Mouse (Mus musculus) gastrocnemius, postnatal 36 days (tissue): Measurements from ENCODE around the gene Gdpgp1. TPM values are rescaled to one million over a fixed set of nuclear protein-coding genes. Genes with fewer than 3 reads are reported as not detected.

ENCODE experiments used
- DNase-seq, 2 experiments: peaks; one replicate each; pipeline ENCODE4 v3.0.0; 2022
- intact Hi-C: fragments of 180-260 bp; cut with DNase I; formaldehyde crosslinking; loops from one replicate; pipeline ENCODE4 v1.15.1; 2025
- total RNA-seq, 2 experiments: library from RNA; stranded (reverse); gene quantifications; 2 replicates each; pipeline ENCODE4 v1.2.3; 2021

The Gdpgp1 gene
- total RNA-seq, 2 experiments from 2014 or later, result 0.69 to 0.79 TPM

DNA sequence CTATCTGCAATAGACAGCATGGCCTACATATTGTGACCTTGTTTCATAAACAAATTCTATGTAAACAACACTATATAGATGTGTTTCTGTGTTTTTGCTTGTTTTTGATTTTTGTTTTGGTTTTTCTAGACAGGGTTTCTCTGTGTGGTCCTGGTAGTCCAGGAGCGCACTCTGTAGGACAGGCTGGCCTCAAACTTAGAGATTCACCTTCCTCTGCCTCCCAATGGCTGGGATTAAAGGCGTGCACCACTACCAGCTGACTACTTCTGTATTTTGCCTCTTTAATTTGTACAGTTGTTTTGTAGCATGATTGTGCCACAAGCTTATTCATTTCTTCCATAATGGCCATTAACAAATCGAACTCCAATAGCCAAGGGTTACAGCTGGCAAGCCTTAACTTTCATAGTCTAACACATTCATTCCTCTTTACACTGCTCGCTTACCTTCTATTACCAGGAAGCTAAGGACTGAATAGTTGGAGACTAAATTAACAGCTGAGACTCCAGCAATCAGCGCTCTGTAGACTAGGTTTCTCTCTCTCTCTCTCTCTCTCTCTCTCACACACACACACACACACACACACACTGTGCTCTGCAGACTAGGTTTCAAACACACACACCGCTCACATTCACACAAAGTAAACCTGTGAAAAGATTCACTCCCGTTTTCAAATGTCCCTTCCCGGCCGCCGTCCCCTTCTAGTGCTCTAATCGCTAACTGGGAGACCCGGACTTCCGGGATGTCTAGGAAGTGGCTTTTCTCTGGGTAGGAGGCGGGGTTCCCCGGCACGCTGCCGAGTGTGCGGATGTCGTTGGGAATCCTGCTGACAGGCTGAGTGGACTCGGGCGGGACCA is 36.5 kb downstream of the Gdpgp1 start, which contains the start of gene Vps33b:
Vps33b (plus strand) TSS at position 753 of the 854 bp plus-strand sequence.
- intact Hi-C loops, result no loop called here
- DNase-seq, result peak; percentile 92 to 94

DNA sequence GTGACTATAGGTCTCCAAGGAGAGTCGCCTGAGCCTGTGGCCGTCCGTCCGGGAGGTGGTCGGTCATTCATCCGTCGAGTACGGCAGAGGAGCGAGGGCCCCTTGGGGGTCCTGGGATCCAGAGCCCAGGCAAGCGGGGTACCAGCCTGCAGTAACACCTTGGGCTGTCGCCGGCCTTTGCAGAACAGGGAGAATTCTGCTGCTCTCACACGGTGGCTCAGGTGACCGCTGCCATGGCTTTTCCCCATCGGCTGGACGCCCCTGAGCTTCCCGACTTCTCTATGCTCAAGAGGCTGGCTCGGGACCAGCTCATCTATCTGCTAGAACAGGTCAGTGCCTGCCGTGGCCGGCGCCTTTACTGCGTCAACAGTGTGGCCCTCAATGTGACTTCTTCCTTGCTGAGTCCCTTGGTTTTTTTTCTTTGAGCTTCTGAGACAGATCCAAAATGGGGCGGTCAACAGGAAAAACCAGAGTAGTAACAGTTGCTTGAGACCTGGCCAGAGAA is 37.1 kb downstream of the Gdpgp1 start:
- intact Hi-C loops, result no loop called here
- DNase-seq, result no peak

DNA sequence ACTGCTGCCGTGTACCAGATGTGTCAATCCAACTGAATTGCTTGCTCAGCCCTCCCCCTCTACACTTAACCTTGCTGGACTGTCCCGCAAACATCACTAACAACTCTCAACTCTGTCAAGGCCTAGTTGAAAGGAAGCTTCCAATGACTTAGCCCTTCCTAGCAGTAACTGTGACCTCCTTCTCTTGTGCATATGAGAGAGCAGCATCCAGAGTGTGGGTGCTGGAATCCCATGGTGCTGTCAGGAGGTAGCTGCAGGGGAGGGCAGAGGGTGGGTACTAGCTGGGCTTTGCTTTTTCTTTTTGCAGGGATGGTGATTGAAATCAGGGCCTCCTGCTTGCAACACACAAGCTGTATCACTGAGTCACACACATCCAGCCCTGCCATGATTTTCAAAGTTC is 40.8 kb downstream of the Gdpgp1 start:
- DNase-seq, result no peak
- intact Hi-C loops, result no loop called here

DNA sequence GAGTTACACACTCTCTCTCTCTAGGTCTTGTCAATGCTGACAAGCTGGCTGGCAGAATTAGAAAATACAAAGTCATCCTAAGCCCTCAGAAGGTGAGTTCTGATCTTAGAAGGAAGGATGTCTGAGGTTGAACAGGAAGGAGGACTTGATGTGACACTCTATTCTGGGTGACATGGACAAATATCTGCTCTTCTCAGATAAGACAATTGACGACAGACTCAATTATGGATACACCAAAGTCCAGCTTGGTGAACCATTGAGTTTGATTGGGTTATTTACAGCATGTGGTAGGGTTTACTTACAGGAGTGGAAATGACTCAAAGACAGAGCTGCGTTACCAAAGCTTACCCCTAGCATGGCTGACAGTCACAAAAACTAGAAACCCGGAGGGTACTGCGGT is 43.7 kb downstream of the Gdpgp1 start:
- intact Hi-C loops, result no loop called here
- DNase-seq, result no peak

DNA sequence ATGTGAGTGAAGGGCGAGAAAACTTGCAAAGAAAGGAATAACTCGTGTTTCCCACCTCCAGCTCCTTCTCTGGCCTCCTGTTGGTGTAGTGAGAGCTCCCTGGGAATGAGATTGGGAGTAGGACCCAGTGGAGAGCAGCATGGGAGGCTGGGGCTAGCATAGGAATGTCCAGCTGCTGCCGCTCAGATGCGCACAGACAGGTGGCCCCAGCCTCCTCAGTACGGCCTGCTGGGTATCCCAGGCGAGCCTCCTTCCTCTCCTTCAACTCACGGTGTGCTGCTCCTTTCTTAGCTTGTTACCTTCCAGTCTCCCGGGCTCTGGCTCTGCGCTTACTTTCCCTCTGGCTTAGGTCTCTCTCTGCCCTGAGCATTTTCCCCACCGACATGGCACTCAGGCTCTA is 47.4 kb downstream of the Gdpgp1 start:
- no peak for DNase-seq
- intact Hi-C loops, result no loop called here

DNA sequence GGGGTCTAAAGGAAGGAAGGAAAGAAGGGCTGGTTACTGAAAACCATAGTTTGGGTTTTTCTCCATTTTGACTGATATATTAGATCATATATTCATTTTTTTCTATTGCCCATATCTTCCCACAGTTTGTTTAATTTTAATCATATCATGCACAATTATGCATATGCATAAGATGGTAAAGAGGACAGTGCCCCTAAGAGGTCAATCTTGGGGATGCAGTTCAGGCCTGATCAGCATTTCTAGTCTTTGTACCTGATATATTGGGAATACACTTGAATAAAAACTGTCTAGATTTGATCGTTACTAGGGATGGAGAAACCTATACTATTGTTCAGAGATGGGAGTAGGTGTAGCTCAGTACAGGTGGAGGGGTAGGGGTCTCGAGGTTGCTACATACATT is 48.3 kb downstream of the Gdpgp1 start:
- intact Hi-C loops, result no loop called here
- DNase-seq, result no peak

DNA sequence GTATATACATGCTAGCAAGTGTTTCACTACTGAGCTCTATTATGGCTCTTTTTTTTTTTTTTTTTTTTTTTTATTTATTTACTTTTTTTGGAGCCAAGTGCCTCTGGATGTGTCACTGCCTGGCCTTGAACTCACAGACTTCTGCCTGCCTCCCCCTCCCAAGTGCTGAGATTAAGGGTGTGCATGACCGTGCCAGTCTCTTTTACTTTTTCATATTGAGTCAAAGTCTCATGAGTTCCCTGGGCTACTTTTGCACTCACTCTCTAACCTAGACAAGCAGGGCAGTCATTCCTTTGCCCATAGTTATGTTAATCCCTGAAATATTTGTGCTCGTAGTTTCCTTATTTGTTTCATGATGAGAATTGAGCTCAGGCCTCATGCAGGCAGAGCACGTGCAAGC is 49.0 kb downstream of the Gdpgp1 start:
- no peak for DNase-seq
- intact Hi-C loops, result no loop called here

DNA sequence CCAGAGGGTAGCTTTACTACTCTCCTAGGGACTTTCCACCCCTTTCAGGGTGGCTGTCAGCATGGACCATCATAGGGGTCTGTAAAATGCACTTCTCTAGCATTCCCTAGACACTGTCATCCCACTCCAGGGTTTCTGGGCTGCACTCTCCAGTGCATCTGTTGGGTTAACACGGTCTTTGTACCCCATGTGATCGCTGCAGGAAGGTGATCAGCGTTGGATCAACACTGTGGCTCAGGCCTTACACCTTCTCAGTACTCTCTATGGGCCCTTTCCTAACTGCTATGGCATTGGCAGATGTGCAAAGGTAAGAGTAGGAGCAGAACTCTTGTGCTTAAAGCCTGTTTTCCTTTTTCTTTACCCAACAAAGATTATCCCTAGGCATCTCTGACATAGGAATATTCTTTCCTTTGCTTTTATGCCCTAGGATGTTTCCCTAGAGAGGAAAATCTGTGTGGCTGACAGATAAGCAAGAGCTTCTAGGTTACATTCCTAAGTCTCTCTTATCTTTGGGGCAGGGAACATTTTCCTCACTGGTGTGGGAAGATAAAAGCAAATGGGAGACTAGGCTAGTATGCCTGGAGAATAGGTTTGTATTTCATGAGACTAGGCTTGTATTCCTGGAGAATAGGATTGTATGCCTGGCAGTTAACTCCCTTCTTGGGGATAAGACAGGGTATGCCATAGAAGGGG is 50.7 kb downstream of the Gdpgp1 start:
- intact Hi-C loops, result no loop called here
- DNase-seq, result no peak

DNA sequence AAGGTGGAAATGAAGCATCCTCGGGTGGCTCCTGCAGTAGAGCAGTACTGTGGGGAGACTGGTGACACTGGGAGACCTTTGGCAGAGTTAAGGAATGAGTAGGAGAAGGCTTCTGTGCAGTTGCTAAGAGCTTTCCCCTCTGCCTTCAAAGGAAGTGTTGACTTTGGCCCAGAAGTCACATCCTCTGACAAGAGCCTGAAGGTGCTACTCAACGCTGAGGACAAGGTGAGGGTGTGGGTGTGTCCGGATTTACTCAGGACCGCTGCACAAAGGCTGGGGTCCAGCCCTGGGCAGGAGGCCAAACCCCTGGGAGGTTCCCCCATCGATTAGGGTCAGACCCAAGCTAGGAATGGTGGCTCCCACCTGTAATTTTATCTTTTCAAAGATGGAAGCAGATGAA is 51.7 kb downstream of the Gdpgp1 start:
- intact Hi-C loops, result no loop called here

DNA sequence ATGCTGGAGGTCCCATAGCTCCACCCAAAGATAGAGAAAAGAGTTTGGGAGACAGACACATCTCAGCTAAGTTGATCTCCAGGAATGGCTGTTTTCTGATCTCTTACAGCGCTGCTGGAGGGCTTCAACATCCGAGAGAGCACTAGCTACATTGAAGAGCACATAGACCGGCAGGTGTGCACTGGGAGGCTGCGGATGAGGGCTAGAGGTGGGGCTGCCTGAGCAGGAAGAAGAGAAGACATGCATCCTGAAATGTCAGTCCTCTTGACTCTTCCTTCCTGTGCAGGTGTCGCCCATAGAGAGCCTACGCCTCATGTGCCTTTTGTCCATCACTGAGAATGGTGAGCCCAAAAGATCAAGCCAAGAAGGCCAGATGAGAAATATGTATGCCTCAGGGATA is 53.1 kb downstream of the Gdpgp1 start:
- DNase-seq, result no peak
- intact Hi-C loops, result no loop called here

More for the DNA sequence above, 51.7 kb downstream of the Gdpgp1 start:
- no peak for DNase-seq

DNA sequence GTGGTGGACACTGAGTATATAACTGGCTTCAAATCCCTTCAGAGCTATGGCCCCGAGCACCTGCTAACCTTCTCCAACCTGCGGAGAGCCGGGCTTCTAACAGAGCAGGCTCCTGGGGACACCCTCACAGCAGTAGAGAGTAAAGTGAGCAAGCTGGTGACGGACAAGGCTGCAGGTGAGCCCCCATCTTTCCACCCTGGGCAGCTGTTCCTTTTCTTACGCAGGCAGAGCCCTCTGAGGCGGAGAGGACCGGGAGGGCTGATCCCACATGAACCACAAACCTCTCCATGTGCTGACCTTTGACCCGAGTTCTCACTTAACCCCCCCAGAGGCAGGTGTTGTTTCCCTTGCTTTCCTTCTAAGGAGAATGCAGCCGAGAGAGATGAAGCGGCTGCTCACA is 55.1 kb downstream of the Gdpgp1 start:
- intact Hi-C loops, result no loop called here
- DNase-seq, result no peak

Other genes starting within 250 kb of the Gdpgp1 start
- 10 to 100 TPM; 24.2 to 26.5 TPM for gene Zfp710, start 208.1 kb upstream of the Gdpgp1 start, total RNA-seq
- gene Idh2, start 117.5 kb upstream of the Gdpgp1 start, total RNA-seq, result 100 to 1,000 TPM; 186 to 375 TPM
- 1 to 10 TPM; 1.6 TPM for gene Sema4b, start 46.0 kb upstream of the Gdpgp1 start, total RNA-seq
- 1 to 10 TPM; 4.9 to 8.2 TPM for gene Cib1, start 52 bp upstream of the Gdpgp1 start, total RNA-seq
- under 1 TPM; 0.17 to 0.33 TPM for gene Ttll13, start 13.5 kb downstream of the Gdpgp1 start, total RNA-seq
- 10 to 100 TPM; 16.8 to 20.4 TPM for gene Ngrn, start 28.4 kb downstream of the Gdpgp1 start, total RNA-seq
- 1 to 10 TPM; 2.9 to 3.4 TPM for gene Vps33b, start 36.8 kb downstream of the Gdpgp1 start, total RNA-seq
- gene Prc1, start 61.6 kb downstream of the Gdpgp1 start, total RNA-seq, result 1 to 10 TPM; 1.2 to 1.3 TPM
- gene Rccd1, start 91.6 kb downstream of the Gdpgp1 start, total RNA-seq, result 1 to 10 TPM; 5.2 to 9.9 TPM
- gene Unc45a, start 108.1 kb downstream of the Gdpgp1 start, total RNA-seq, result 10 to 100 TPM in 1 of 2 experiments, 1 to 10 TPM in 1; 9.7 to 12.1 TPM
- gene Hddc3, start 110.2 kb downstream of the Gdpgp1 start, total RNA-seq, result 10 to 100 TPM; 17.6 to 21.1 TPM
- gene Man2a2, start 138.5 kb downstream of the Gdpgp1 start, total RNA-seq, result 100 to 1,000 TPM; 139 to 157 TPM
- 1 to 10 TPM; 3.5 to 5.2 TPM for gene Fes, start 155.1 kb downstream of the Gdpgp1 start, total RNA-seq
- 10 to 100 TPM; 40.7 to 48.6 TPM for gene Furin, start 172.6 kb downstream of the Gdpgp1 start, total RNA-seq